Mouse (Mus musculus): ENCODE data around the gene Bclaf3.

- TF ChIP-seq CTCF (IDR thresholded peaks at IDR 0.05; ENCODE audit: insufficient read depth, low read length) (no peak), POLR2A (IDR thresholded peaks at IDR 0.05; ENCODE audit: borderline replicate concordance, extremely low read depth, low read depth, low read length) (no peak)
These were observed 78.3 kb downstream of the Bclaf3 start for GRCm38 (mm10) chrX:159604832-159605231.

Data from lung, adult 2 months (tissue).